Mouse (Mus musculus): ENCODE measurements around the gene Cdkn1b. TPM values are rescaled to one million over a fixed set of nuclear protein-coding genes. Genes with fewer than 3 reads are reported as not detected.

Cdkn1b gene
- polyA plus RNA-seq, 1 experiment, result 19.6 TPM

GRCm38 (mm10) chr6:134961858-134962517 lies 41.8 kb downstream of the Cdkn1b start:
- TF ChIP-seq FLI1 (IDR thresholded peaks at IDR 0.05; ENCODE audit: low read length) (no peak), GATA1 (IDR thresholded peaks at IDR 0.05; ENCODE audit: borderline replicate concordance, low read length) (no peak)

GRCm38 (mm10) chr6:134962518-134962893 lies 42.3 kb downstream of the Cdkn1b start:
- Histone ChIP-seq H3K36me3 (replicated peaks; ENCODE audit: low read length) (peaks cover 10% of the 10 kb centered on the region), H3K9me3 (peaks cover 5% of the 10 kb centered on the region), H3K27me3 (replicated peaks) (no peaks in the 10 kb centered on the region), H3K4me3 (replicated peaks) (no peak overlapping the region), H3K4me1 (no peaks in the 10 kb centered on the region)
- no peak for TF ChIP-seq FLI1 (IDR thresholded peaks at IDR 0.05; ENCODE audit: low read length)
- TF ChIP-seq GATA1 (IDR thresholded peaks at IDR 0.05; ENCODE audit: borderline replicate concordance, low read length), result no peak

More at GRCm38 (mm10) chr6:134961858-134962517, 41.8 kb downstream of the Cdkn1b start:
- no peaks in the 10 kb centered on the region for H3K27me3 ChIP-seq (replicated peaks)
- no peak overlapping the region for H3K4me3 ChIP-seq (replicated peaks)
- no peaks in the 10 kb centered on the region for H3K4me1 ChIP-seq
- peaks cover 14% of the 10 kb centered on the region for H3K36me3 ChIP-seq (replicated peaks; ENCODE audit: low read length)
- peaks cover 5% of the 10 kb centered on the region for H3K9me3 ChIP-seq

GRCm38 (mm10) chr6:134963910-134964309 lies 43.7 kb downstream of the Cdkn1b start:
- Histone ChIP-seq H3K9me3 (peaks cover 5% of the 10 kb centered on the region), H3K36me3 (replicated peaks; ENCODE audit: low read length) (peaks cover 4% of the 10 kb centered on the region), H3K4me3 (replicated peaks) (no peak overlapping the region), H3K27me3 (replicated peaks) (no peaks in the 10 kb centered on the region), H3K4me1 (no peaks in the 10 kb centered on the region)
- TF ChIP-seq FLI1 (IDR thresholded peaks at IDR 0.05; ENCODE audit: low read length), result no peak
- TF ChIP-seq GATA1 (IDR thresholded peaks at IDR 0.05; ENCODE audit: borderline replicate concordance, low read length), result no peak

DNA sequence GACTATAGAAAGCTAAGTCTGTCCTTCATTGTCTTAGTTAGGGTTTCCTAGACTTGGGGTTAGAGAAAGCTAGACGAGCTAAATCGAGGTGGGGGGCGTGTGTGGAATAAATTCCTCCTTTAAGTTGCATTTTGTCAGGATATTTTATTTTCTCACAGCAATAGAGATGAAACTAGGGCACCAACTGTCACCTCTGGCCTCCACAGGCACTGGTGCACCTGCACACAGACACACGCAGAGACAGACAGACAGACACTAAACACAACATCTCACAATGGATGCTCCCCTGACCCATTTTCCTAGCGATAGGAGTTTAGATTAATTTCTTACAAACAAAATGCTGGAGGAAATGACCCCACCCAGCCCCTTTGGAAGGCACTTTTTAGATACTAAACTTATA lies 46.5 kb downstream of the Cdkn1b start:
- TF ChIP-seq FLI1 (IDR thresholded peaks at IDR 0.05; ENCODE audit: low read length) (no peak), GATA1 (IDR thresholded peaks at IDR 0.05; ENCODE audit: borderline replicate concordance, low read length) (no peak)

DNA sequence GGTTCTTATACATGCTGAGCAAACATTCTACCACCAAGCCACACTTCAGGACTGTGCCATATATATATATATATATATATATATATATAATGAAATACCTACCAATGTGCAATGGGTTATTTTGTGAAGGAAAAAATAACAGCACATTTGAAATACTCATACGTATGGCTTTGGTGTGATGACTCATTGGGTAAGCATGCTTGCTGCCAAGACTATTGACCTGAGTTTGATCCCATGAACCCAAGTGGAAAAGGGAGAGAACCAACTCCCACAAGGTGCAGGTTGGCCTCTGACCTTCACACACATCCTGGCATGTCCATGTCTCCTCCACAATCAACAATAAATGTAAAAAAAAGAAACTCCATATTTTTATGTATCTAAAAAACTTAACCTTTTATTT lies 48.1 kb downstream of the Cdkn1b start:
- Histone ChIP-seq H3K27me3 (replicated peaks) (no peaks in the 10 kb centered on the region), H3K9me3 (peaks cover 5% of the 10 kb centered on the region), H3K4me1 (peaks cover 5% of the 10 kb centered on the region), H3K4me3 (replicated peaks) (no peak overlapping the region), H3K36me3 (replicated peaks; ENCODE audit: low read length) (no peaks in the 10 kb centered on the region)
- TF ChIP-seq FLI1 (IDR thresholded peaks at IDR 0.05; ENCODE audit: low read length), result no peak
- no peak for TF ChIP-seq GATA1 (IDR thresholded peaks at IDR 0.05; ENCODE audit: borderline replicate concordance, low read length)

More for the DNA sequence above, 46.5 kb downstream of the Cdkn1b start:
- Histone ChIP-seq H3K4me3 (replicated peaks) (no peak overlapping the region), H3K4me1 (no peaks in the 10 kb centered on the region; the same call in 1 of the 2 replicates), H3K27me3 (replicated peaks) (no peaks in the 10 kb centered on the region), H3K9me3 (peaks cover 5% of the 10 kb centered on the region), H3K36me3 (replicated peaks; ENCODE audit: low read length) (no peaks in the 10 kb centered on the region)

DNA sequence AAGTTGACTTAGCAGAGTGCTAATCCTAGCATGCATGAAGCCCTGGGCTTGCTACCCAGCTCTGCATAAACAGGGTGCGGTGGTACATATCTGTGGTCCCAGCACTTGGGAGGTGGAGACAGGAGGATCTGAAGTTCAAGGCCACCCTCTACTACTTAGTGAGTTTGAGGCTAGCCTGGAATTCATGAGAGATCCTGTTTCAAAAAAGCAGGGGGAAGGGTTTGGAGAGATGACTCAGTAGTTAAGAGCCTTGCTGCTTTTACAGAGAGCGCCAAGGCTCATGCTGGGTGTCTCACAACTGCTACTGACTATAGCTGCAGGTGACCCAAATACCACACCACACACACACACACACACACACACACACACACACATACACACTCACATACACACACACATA lies 49.3 kb downstream of the Cdkn1b start:
- Histone ChIP-seq H3K4me3 (replicated peaks) (no peak overlapping the region), H3K4me1 (peaks cover 5% of the 10 kb centered on the region), H3K36me3 (replicated peaks; ENCODE audit: low read length) (no peaks in the 10 kb centered on the region), H3K27me3 (replicated peaks) (no peaks in the 10 kb centered on the region), H3K9me3 (peaks cover 5% of the 10 kb centered on the region)
- TF ChIP-seq FLI1 (IDR thresholded peaks at IDR 0.05; ENCODE audit: low read length) (no peak), GATA1 (IDR thresholded peaks at IDR 0.05; ENCODE audit: borderline replicate concordance, low read length) (no peak)

- TF ChIP-seq GATA1 (IDR thresholded peaks at IDR 0.05; ENCODE audit: borderline replicate concordance, low read length), result no peak
- TF ChIP-seq FLI1 (IDR thresholded peaks at IDR 0.05; ENCODE audit: low read length), result no peak
- Histone ChIP-seq H3K4me1 (peaks cover 11% of the 10 kb centered on the region), H3K36me3 (replicated peaks; ENCODE audit: low read length) (no peaks in the 10 kb centered on the region), H3K4me3 (replicated peaks) (no peak overlapping the region), H3K9me3 (no peaks in the 10 kb centered on the region), H3K27me3 (replicated peaks) (peaks cover 11% of the 10 kb centered on the region)
Measured at GRCm38 (mm10) chr6:134972096-134972495, 51.9 kb downstream of the Cdkn1b start.

Other genes starting within 250 kb of the Cdkn1b start
- gene Dusp16, start 127.8 kb upstream of the Cdkn1b start, polyA plus RNA-seq (2012; ENCODE audit: insufficient read depth, low replicate concordance), result 0.63 and 1.0 TPM in 2 replicates
- gene Crebl2, start 90.2 kb upstream of the Cdkn1b start, polyA plus RNA-seq (2012; ENCODE audit: insufficient read depth, low replicate concordance), result 1.1 and 2.3 TPM in 2 replicates
- 0.62 TPM in 1 of 2 replicates, not detected in the other for gene Gpr19, start 21.8 kb upstream of the Cdkn1b start, polyA plus RNA-seq (2012; ENCODE audit: insufficient read depth, low replicate concordance)
- 0.92 and 1.1 TPM in 2 replicates for gene Apold1, start 61.3 kb downstream of the Cdkn1b start, polyA plus RNA-seq (2012; ENCODE audit: insufficient read depth, low replicate concordance)
- 6.6 TPM in 1 of 2 replicates, not detected in the other for gene Ddx47, start 91.2 kb downstream of the Cdkn1b start, polyA plus RNA-seq (2012; ENCODE audit: insufficient read depth, low replicate concordance)
- gene Gprc5a, start 145.2 kb downstream of the Cdkn1b start, polyA plus RNA-seq (2012; ENCODE audit: insufficient read depth, low replicate concordance), result not detected in 2 replicates
- not detected in 2 replicates for gene Gprc5d, start 197.9 kb downstream of the Cdkn1b start, polyA plus RNA-seq (2012; ENCODE audit: insufficient read depth, low replicate concordance)

All from megakaryocyte, embryonic 14.5 days (primary cell).